Mouse (Mus musculus) heart, adult 10 weeks (tissue): ENCODE results near the gene March1. TPM values are rescaled to one million over a fixed set of nuclear protein-coding genes. Genes with fewer than 3 reads are reported as not detected.

Experiments used
- polyA plus RNA-seq: library from polyadenylated mRNA; stranded (reverse); fragments of 350-450 nt; fragmentation: Illumina TruSeq; extraction: RNeasy Lipid Tissue Mini Kit (QIAGEN cat#74804); gene quantifications from one replicate; pipeline ENCODE4 v1.2.3, GENCODE M21; 2014; ENCODE audit warnings: low read depth, low replicate concordance

Gene March1
- polyA plus RNA-seq: 0.52 TPM

DNA sequence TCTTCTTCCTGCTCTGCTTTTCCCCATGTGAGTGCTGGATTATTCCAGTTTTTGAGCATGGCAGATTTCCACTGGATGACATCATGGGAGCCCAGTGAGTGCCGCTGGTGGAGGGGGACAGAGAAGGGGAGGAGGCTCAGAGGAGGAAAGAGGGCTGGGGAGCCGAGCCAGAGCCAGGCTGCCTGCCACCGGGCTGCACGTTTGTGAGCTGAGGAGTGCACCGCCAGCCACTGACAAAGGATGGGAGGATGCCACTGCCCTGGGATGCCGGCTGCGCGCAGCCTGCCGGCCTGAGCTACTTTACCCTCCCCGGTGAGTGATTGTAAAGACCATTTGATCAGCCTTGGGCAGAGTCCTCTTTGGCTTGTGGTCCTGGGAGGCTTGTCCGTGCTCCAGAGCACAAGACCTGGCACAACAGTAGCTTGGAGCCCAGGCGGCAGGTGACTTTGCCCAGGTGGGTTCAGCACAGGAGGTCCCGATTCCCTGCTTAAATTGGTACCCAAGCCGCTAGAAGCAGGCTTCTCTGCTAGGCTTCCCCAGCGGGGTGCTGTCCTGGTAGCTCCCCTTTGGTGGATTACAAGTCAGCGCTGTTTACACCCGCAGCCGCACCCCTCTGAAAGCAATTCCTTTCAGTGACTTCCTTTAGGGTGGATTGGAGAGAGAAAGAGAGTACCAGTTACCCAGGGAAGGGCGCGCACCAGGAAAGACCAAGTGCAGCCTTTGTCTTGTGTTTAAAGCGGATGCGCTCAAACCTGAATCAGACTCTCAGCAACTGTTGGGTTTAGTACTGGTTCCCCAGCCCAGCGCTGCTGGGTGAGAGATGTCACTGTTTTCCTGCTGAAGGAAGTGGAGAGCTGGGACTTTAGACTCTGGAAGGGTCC, at the start of gene March1:
March1 (plus strand) TSS at position 30 of the 881 bp plus-strand sequence.

DNA sequence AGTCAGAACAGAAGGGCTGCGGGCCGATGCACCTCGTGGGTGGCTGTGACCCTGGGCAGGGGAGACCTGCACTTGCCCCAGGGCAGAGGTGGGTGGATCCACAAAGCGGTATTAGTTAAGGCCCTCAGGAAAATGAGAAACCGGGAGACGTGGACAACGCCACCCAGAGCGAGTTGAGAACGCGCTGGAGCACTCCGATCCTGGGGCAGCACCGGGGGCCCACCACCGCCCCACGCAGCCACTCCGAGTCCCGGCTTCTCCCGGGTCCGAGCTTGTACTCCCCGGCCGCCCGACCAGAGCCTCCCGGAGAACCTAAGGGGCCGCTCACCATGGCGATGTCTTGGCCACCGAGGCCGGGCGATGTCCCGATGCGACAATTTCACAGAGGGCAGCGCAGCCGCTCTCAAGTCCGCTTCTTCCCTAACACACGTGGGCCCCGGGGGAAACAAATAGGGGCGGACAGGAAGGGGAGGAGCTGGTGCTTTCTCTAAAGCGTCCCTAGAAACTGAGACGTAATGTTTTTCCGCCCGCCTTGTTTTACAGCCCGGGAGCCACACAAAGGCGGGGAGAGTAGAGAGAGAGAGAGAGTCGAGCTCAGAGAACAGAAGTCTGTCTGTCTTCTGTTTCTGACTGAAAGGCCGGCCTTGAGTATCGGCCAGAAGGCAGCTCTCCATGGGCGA, 868.5 kb downstream of the March1 start, which contains the start of gene Tma16:
Tma16 (minus strand) TSS at position 447 of the 680 bp plus-strand sequence.

DNA sequence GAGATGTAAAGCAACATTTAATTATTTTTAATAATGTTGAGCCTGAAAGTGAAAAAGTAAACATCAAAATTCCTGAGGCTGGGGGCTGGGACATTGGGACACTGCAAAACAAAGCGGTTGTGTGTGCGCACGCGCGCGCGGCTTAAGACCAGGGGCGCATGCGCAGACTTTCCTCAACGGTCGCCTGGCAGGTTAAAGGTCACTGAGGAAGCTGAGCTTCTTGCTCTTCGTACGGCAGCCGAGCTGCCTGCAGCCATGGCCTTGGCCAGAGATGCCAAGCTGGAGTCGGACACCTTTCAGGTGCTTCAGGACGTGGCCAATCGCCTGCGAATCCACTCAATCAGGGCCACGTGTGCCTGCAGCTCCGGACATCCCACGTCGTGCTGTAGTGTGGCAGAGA, 893.8 kb downstream of the March1 start, which contains the start of gene Tktl2:
Tktl2 (plus strand) TSS at position 220 of the 400 bp plus-strand sequence.

